Mouse (Mus musculus) intestine, embryonic 14.5 days (tissue): ENCODE measurements around the gene Itgam. TPM values are rescaled to one million over a fixed set of nuclear protein-coding genes. Genes with fewer than 3 reads are reported as not detected.
"Not testable (repeated sequence)": the region's sequence is repeated elsewhere in the genome, so short reads cannot be mapped to it uniquely, and the experiment has no call there.

Source experiments
- ATAC-seq: fragments of 200-750 bp; cut with Nextera tagmentation; replicated peaks from 2 replicates; pipeline ENCODE4 v1.8.0; 2017; ENCODE audit warnings: low read depth, moderate number of reproducible peaks, moderate TSS enrichment, moderate library complexity; ENCODE audit not compliant: low FRiP score, low TSS enrichment
- DNase-seq: peaks from one replicate; pipeline ENCODE4 v3.0.0-alpha.2; 2018; ENCODE audit warnings: low spot score
- H3K27ac ChIP-seq: fragments of 300-500 bp; sonication (generic); 2 replicates; pipeline ENCODE4 v1.5.1; 2014; ENCODE audit warnings: low read depth, mild to moderate bottlenecking, control low read depth
- H3K27me3 ChIP-seq: fragments of 300-500 bp; sonication (generic); replicated peaks from 2 replicates; pipeline ENCODE4 v1.6.1; 2014; ENCODE audit warnings: low read length, control low read depth; ENCODE audit not compliant: control insufficient read depth, insufficient read depth
- H3K36me3 ChIP-seq: fragments of 300-500 bp; sonication (generic); 2 replicates; pipeline ENCODE4 v1.6.1; 2014; ENCODE audit warnings: low read length, control low read depth; ENCODE audit not compliant: control insufficient read depth, insufficient read depth
- H3K4me1 ChIP-seq: fragments of 300-500 bp; sonication (generic); replicated peaks from 2 replicates; pipeline ENCODE4 v1.6.1; 2014; ENCODE audit warnings: low read length, control low read depth, mixed read lengths; ENCODE audit not compliant: control insufficient read depth, insufficient read depth
- H3K4me2 ChIP-seq: fragments of 300-500 bp; sonication (generic); 2 replicates; pipeline ENCODE4 v1.6.1; 2014; ENCODE audit warnings: low read length
- H3K4me3 ChIP-seq: fragments of 300-500 bp; sonication (generic); 2 replicates; pipeline ENCODE4 v1.5.1; 2014; ENCODE audit warnings: low read depth, low read length, control low read depth, mixed read lengths
- H3K9ac ChIP-seq: fragments of 300-500 bp; sonication (generic); 2 replicates; pipeline ENCODE4 v1.6.1; 2014; ENCODE audit warnings: mild to moderate bottlenecking, low read length
- H3K9me3 ChIP-seq: fragments of 300-500 bp; sonication (generic); 2 replicates; pipeline ENCODE4 v1.6.1; 2016; ENCODE audit warnings: low read length, control low read depth; ENCODE audit not compliant: control insufficient read depth
- WGBS: fragments of 180-500 bp; shearing (Covaris S2); extraction: QIAGEN DNeasy Blood & Tissue Kit; methylation state at CpG from one replicate; pipeline ENCODE4 v1.1.7; 2014; 5-methylcytosine and 5-hydroxymethylcytosine counted together
- polyA plus RNA-seq: library from polyadenylated mRNA; unstranded; fragments of >200 nt; fragmentation: Nextera tagmentation; extraction: Ambion mirVana; gene quantifications from 2 replicates; pipeline ENCODE4 v1.2.1, GENCODE M21; 2014

Itgam gene
- 0.94 and 1.7 TPM in 2 replicates for polyA plus RNA-seq

GRCm38 (mm10) chr7:128062456-128062855, at the start of gene Itgam, which contains the start of gene Gm49368:
Itgam (plus strand) TSS chr7:128062640.
Gm49368 (plus strand) TSS chr7:128062683.
- Histone ChIP-seq H3K4me3 (no peak within 1 kb of the TSS), H3K4me1 (no peaks in the 10 kb centered on the region), H3K9ac (no peak within 1 kb of the TSS), H3K27ac (no peak within 1 kb of the TSS), H3K27me3 (no peaks in the 10 kb centered on the region), H3K9me3 (no peaks in the 10 kb centered on the region), H3K36me3 (no peaks in the 10 kb centered on the region), H3K4me2 (no peak within 1 kb of the TSS)
- WGBS = 90% methylated on average over 7 of the region's 7 CpGs
- DNase-seq (no peak), ATAC-seq (no peak)

DNA sequence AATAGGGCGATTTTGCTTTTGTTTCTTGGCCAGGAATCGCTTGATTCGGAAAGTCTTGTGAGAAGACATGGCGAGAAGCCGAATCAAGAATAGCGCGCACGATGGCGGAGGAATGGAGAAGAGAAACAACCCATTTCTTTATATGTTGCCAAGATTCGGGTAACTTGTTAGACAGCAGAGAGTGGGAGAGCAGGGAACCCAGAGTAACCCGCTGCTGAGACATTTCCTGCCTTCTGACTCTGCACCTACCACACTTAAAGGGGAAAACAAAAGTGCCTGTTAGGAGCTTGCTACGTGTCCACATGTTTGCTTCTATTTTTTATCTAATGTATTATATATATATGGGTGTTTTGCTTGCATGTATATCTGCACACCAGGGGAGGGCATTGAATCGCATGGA, 49.3 kb upstream of the Itgam start:
- H3K4me3 ChIP-seq = no peak overlapping the region

DNA sequence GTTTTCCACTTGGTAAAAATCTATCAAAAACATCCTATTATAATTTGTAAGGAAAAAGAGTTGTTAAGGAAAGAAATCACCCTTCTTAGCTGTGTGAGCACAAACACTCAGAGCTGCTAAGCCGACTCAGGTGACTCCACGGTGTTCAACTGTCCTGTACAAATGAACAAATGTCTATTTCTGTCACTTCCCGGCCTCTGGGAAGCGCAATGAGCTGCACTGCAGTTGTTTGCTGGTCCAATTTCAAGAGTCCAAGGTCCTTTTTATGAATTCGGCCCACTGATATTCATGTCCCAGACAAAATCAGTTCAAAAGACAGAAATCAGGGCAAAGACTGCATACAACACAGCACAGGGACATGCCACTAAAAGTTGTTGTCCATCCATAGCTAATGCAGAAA, 46.3 kb upstream of the Itgam start:
- H3K9me3 ChIP-seq, H3K9ac ChIP-seq, H3K4me2 ChIP-seq, H3K27ac ChIP-seq, ATAC-seq, H3K27me3 ChIP-seq, H3K4me1 ChIP-seq, DNase-seq, H3K36me3 ChIP-seq, H3K4me3 ChIP-seq: not testable (repeated sequence)
- 61% methylated on average over 5 of the region's 5 CpGs for WGBS

More for the DNA sequence above, 49.3 kb upstream of the Itgam start:
- H3K27me3 ChIP-seq = no peaks in the 10 kb centered on the region
- H3K4me2 ChIP-seq = no peak overlapping the region
- DNase-seq (no peak), ATAC-seq (no peak)
- 0 out of 2 replicates have a peak, but pooled peaks cover 4% of the 10 kb centered on the region for H3K4me1 ChIP-seq
- H3K9ac ChIP-seq = no peak overlapping the region
- no peak overlapping the region for H3K27ac ChIP-seq
- 92% methylated on average over 13 of the region's 13 CpGs for WGBS
- H3K36me3 ChIP-seq = no peaks in the 10 kb centered on the region
- no peaks in the 10 kb centered on the region for H3K9me3 ChIP-seq

DNA sequence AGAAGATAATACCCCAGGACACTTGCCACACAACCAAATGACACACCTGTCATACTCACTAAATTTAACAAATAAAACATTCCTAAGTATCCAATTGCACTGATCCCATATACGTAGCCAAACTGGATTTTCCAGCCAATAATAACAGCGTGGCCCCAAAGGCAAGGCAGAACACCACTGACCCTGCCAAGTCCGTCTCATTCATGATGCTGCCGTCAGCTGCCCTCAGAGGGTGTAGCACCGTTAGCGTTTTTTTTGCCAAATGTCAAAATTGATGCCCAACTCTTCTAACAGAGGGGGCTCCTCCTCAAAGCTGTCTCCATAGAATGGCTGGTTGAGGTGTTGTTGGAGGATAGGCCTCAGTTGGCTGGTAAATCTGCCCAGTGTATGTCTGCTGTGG, 45.8 kb upstream of the Itgam start:
- H3K4me1 ChIP-seq = no peaks in the 10 kb centered on the region
- no peak for ATAC-seq
- 81% methylated on average over 6 of the region's 6 CpGs for WGBS
- no peak overlapping the region for H3K27ac ChIP-seq
- no peaks in the 10 kb centered on the region for H3K9me3 ChIP-seq
- DNase-seq = no peak
- no peak overlapping the region for H3K4me2 ChIP-seq
- H3K4me3 ChIP-seq = no peak overlapping the region
- no peaks in the 10 kb centered on the region for H3K36me3 ChIP-seq
- H3K27me3 ChIP-seq = no peaks in the 10 kb centered on the region
- H3K9ac ChIP-seq = no peak overlapping the region

DNA sequence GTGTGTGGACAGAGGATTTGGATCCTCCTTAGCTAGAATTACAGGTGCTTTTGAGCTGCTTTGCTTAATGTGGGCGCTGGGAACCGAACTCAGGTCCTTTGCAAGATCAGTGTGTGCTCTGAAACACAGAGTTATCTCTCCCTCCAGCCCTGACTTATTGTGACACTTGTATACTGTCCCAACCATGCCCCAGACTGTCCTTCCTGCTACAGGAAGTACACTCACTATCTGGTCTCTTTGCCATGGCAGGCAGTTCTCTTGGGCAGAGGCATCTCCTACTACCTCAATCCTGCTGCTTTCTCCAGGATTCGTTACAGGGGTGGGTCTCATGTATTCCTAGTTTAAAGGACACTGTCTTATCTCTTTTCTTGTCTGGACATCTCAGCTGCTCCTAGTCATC, 44.2 kb upstream of the Itgam start:
- no peaks in the 10 kb centered on the region for H3K36me3 ChIP-seq
- no peaks in the 10 kb centered on the region for H3K4me1 ChIP-seq
- H3K27me3 ChIP-seq = no peaks in the 10 kb centered on the region
- H3K27ac ChIP-seq = no peak overlapping the region
- no peaks in the 10 kb centered on the region for H3K9me3 ChIP-seq
- 93% methylated on average over 3 of the region's 3 CpGs for WGBS
- no peak overlapping the region for H3K4me2 ChIP-seq
- no peak overlapping the region for H3K9ac ChIP-seq
- DNase-seq (no peak), ATAC-seq (no peak)
- no peak overlapping the region for H3K4me3 ChIP-seq

- Histone ChIP-seq H3K9ac (no peak overlapping the region), H3K9me3 (no peaks in the 10 kb centered on the region), H3K4me2 (no peak overlapping the region), H3K4me1 (no peaks in the 10 kb centered on the region), H3K27me3 (no peaks in the 10 kb centered on the region), H3K4me3 (no peak overlapping the region), H3K36me3 (no peaks in the 10 kb centered on the region), H3K27ac (no peak overlapping the region)
- no peak for ATAC-seq
- DNase-seq = no peak
- WGBS = 85% methylated on average over 2 of the region's 2 CpGs
Measured at GRCm38 (mm10) chr7:128019187-128019586, 43.3 kb upstream of the Itgam start.

DNA sequence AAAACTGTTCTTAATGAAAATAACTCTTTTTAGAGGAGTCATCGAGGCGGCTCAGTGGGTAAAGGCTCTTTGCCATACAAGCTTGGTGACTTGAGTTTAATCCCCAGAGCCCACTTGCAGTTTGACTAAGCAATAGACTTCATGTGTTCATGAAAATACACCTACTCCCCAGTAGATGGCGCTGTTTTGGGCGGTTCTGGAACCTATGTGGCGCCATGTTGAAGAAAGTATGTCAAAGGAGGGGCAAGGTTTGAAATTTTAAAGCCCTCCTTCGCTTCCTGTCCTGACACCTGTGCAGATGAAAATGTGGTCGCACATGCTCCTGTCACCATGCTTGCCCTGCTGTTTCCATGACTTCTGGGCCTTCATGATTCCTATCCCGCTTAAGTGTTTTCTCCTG, 39.5 kb upstream of the Itgam start:
- H3K4me1 ChIP-seq = no peaks in the 10 kb centered on the region
- ATAC-seq (no peak), DNase-seq (no peak)
- 65% methylated on average over 8 of the region's 8 CpGs for WGBS
- no peaks in the 10 kb centered on the region for H3K36me3 ChIP-seq
- H3K9ac ChIP-seq = no peak overlapping the region
- no peak overlapping the region for H3K27ac ChIP-seq
- no peaks in the 10 kb centered on the region for H3K27me3 ChIP-seq
- no peaks in the 10 kb centered on the region for H3K9me3 ChIP-seq
- H3K4me3 ChIP-seq = no peak overlapping the region
- no peak overlapping the region for H3K4me2 ChIP-seq

- Histone ChIP-seq H3K9ac (no peak overlapping the region), H3K27me3 (no peaks in the 10 kb centered on the region), H3K27ac (no peak overlapping the region), H3K9me3 (no peaks in the 10 kb centered on the region), H3K4me3 (no peak overlapping the region), H3K4me2 (no peak overlapping the region), H3K36me3 (no peaks in the 10 kb centered on the region), H3K4me1 (no peaks in the 10 kb centered on the region)
- no peak for DNase-seq
- WGBS = 95% methylated on average over 4 of the region's 4 CpGs
- no peak for ATAC-seq
Measured at GRCm38 (mm10) chr7:128023565-128023964, 38.9 kb upstream of the Itgam start.

DNA sequence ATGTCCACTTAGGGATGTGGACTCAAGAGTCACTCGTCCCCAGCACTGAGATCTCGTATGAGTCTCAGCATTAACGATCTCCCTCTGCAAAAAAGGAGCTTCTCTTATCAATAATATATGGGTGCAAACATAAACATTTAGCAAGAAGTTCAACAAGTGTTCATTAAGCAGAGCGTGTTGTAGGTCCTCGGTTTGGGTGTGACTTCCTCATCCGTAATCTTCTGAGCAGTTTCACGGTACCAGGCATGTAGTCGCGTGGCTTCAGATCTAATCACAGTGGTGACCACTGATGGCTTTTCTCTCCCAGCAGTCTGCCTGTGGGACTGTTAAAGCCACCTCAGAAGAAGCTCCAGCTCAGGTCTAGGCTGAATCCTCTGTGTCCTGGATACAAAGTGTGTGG, 38.1 kb upstream of the Itgam start:
- H3K4me3 ChIP-seq = no peak overlapping the region
- ATAC-seq = no peak

More for the DNA sequence above, 38.1 kb upstream of the Itgam start:
- Histone ChIP-seq H3K27ac (no peak overlapping the region), H3K9me3 (no peaks in the 10 kb centered on the region), H3K9ac (no peak overlapping the region), H3K36me3 (no peaks in the 10 kb centered on the region), H3K4me1 (no peaks in the 10 kb centered on the region), H3K4me2 (no peak overlapping the region), H3K27me3 (no peaks in the 10 kb centered on the region)
- WGBS = 80% methylated on average over 9 of the region's 9 CpGs
- DNase-seq = no peak
